Mouse (Mus musculus) lung, postnatal 25 days (tissue): Measurements from ENCODE around the gene Schip1.

Source experiments
- DNase-seq: peaks from one replicate; pipeline ENCODE4 v3.0.0; 2022; ENCODE audit warnings: low spot score

The Schip1 gene

GRCm38 (mm10) chr3:68510872-68511271 is 446.3 kb downstream of the Schip1 start:
- no peak for DNase-seq

DNA sequence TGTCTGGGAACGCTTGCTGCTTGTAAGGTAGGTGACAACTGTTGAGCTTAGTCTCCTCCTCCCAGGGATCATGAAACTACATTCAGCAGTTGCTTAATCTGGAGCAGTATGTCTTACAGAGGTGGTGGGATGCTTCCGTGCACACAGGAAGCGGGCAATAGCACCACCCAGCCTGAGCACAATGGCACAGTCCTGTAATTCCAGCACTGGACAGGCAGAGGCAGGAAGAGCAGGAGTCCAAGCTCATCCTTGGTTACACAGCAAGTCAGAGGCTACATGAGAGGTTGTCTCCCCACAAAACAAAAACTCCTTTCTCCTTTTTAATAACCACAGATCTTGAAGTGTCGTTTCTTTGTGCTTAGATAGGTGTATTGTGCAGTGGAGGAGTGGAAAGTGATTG is 447.1 kb downstream of the Schip1 start:
- DNase-seq = no peak

DNA sequence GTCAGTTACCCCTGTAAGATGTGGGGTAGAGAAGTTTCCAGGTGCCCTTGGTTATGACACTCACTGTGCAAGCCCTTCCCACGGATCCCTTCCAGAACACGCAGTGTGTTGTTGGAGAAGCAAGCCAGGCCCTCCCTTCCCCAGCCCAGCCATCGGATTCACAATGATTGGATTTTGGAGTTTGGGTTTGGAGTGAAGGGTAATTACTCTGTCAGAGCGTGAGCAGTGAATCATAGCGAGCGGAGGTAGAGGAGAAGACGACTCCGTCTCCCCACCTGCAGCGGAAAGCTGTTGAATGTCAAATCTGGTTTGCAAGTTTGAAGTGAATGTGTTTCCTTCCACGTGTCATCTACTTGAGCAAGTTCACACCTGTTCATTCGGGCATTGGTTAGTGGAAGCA is 447.7 kb downstream of the Schip1 start:
- no peak for DNase-seq

DNA sequence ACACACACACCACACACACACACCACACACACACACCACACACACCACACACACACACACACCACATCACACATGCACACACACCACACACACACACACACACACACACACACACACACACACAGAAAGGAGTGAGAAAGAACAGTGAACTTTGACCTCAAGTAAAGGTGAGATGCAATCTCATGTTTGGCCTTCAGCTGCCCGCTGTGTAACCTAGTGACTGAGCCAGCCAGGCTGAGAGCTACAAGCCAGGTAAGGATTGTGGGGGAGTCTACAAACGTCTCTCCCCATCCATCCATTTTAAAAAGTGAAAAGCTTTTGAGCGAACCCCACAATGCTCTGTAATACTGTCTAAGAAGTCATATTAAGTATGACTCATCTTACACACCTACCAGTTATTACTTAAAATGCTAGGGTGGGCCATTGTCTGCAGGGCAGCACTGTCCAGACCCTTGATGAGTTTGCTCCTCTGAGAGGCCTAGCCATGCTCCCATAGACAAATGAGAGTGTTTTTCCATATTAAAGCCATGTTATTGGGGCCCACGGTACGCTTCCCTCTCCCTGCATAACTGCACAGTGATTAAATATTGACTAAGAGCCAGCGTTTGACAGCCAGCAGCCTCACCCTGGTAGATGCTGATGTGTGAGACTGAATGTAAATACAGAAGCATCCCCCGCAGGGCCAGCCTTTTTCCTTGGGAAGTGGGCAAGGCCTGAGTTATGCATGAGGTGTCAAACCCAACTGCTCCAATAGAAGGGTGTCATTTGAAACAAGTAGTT is 448.9 kb downstream of the Schip1 start:
- DNase-seq = no peak

DNA sequence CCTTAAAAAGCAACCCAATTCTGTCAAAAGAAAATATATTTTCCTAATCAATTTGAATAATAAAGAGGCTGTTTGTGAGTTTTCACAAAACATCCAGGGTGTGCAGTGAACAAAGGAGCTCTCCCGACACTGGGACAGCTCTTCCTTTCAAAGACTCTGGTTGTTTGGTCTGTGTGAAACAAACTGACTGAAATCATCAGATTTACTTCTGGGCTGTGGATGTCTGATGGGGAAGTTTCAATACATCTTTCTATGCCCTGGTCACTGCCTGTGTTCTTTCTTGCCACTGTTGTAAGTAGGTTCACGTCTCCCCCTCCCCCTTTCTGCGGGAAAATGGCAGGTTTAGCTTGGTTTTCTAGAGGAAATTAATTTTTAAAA is 449.5 kb downstream of the Schip1 start:
- DNase-seq = no peak

- DNase-seq = no peak
These were observed 450.1 kb downstream of the Schip1 start for GRCm38 (mm10) chr3:68514717-68515116.

DNA sequence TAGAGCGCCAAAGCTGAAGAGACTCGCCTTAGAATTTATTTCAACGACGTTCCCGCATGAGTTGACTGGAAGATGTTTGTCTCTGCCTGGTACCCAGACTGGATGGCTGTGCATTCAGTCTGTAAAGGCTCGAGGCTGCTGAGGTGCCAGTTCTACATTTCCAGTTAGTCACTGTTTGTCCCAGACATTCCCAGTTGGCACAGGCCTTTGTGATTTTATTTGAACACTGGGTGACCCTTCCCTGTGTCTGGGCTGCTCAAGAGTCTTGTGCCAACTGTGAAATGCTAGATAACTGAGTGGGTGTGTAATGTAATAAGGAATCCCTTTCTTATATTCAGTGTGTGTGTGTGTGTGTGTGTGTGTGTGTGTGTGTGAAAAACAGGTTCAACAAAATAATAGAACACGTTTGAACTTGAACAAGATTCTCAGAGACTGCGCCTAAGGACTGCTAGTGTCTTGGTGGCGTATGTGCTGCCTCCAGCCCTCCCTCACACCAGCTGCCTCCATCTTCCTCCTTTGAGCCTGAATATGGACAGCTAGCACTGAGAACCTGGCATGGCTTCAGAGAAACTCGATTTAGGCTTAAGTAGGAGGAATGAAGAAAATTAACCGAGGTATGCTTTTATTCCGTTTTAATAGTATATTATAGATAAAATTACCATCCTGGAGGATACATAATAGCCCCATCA is 451.9 kb downstream of the Schip1 start:
- DNase-seq = no peak

- no peak for DNase-seq
These were observed 452.6 kb downstream of the Schip1 start for GRCm38 (mm10) chr3:68517236-68517635.

DNA sequence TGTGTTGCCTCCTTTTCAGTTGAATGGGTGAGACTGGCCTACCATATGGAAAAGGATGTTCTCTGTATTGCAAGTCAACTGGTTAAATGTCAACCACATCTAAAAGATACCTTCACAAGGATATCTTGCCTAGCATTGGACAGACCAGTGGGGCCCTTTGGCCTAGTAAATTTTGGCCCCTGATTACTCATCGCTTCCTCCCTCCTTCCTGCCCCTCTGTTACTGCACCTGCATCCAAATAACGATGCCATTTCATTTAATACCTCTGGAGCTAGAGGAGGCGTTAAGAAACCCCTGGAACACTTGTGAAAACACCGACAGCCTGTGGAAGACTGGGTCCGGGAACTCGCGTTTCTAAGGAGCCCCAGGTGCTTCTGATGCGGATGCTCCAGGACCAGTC is 453.4 kb downstream of the Schip1 start:
- no peak for DNase-seq

- no peak for DNase-seq
These were observed 454.0 kb downstream of the Schip1 start for GRCm38 (mm10) chr3:68518586-68518985.

GRCm38 (mm10) chr3:68525361-68525878 is 460.8 kb downstream of the Schip1 start:
- DNase-seq = no peak

DNA sequence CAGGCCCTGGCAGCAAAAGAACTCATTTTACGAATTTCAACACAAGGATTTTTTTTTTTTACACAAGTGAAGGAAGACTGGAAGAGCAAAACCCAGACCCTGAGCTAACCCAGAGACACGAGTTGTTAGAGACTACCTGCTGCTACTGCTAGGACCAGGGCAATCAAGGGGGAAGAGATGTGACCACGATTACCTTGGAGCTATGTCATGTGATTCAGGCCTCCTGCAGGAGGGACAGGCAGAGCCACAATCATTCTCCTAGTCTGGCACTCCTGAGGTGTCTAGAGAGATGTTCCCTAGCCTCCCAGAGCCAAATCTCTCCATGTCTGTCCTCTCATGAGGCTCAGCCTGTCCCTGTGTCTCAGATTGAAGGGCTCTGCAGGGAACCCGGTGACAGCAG is 461.8 kb downstream of the Schip1 start:
- DNase-seq = no peak

DNA sequence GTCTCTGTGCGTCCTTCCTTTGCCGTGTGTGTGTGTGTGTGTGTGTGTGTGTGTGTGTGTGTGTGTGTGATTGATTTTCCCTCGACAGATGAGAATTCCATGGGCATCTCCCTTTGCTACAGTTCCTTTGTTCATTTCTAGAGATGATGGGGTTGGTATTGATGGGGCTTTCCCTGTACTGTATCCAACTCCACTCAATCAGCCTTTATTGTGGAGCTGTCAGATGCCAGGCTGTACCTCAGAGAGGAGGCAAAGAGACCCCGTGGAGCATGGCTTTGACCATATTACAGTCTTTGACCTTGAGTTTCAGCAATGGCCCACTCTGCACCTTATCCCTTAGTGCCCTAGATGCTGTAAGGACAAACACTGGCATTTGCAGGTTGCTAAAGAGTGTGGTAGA is 462.6 kb downstream of the Schip1 start:
- no peak for DNase-seq

GRCm38 (mm10) chr3:68531908-68532307 is 467.3 kb downstream of the Schip1 start:
- DNase-seq = no peak

- peak; percentile 34 for DNase-seq
These were observed 470.0 kb downstream of the Schip1 start for GRCm38 (mm10) chr3:68534571-68535051.

DNA sequence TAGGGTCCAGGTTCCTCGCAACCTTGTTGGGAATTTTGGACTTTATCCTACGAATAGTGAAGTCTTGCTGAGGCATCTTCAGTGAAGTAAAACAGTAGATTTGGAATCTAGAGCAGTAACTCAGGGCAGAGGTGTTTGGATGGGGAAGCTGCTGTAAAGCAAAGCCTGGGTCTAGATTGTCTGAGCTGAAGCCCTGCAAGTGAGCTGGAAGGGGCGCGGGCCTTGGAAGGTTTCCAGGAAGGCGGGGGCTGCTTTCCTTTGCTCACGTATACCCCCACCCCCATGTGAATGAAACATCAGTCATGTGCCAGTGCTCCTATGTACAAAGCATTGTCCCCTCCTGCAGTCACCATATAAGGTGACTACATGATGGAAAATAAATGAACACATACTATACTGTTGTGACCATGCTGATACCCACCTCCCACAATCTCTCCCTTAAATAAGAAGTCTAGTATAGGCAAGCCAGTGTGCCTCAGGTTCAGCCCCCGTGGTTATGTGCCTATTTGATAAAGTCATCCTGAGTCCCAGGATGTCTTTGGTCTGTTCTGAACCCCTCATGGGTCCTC is 470.6 kb downstream of the Schip1 start:
- no peak for DNase-seq

DNA sequence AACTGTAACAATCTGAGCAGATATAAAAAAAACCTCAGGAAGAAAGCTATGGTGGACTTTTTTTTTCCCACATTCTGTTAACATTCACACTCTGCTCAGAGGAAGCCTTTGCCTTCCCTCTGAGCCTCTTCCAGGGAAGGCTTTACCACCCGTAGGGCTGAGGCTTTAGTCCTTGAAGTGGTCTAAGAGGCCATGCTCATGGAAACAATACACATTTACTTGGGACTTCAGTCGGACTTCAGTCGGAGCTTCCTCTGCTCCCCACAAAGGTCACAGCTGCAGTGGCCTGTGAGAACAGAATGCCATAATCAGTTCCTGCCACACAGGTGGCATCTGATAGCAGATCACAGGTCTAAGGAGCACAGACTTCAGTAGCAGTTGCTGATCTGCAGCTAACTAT is 471.5 kb downstream of the Schip1 start:
- no peak for DNase-seq

DNA sequence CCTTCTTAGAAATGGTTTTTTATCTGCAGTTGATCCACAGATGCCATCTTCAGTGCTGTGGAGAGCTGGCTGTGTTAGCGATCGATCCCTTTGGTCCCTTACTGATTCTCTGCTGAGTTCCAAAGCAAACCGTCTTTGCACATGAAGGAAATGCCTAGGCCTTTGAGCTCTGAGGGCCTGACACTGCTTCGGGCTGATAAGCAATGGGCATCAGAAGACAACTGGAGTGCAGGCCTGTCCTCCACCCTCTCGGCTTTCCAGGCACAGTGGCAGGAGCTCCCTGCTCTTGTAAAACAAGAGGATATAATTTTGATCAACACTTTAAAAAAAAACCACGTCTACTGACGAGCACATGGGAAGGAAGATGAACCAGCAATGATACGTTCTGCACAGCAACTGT is 477.1 kb downstream of the Schip1 start:
- DNase-seq = no peak

GRCm38 (mm10) chr3:68542944-68543501 is 478.4 kb downstream of the Schip1 start:
- peak; percentile 73 for DNase-seq

DNA sequence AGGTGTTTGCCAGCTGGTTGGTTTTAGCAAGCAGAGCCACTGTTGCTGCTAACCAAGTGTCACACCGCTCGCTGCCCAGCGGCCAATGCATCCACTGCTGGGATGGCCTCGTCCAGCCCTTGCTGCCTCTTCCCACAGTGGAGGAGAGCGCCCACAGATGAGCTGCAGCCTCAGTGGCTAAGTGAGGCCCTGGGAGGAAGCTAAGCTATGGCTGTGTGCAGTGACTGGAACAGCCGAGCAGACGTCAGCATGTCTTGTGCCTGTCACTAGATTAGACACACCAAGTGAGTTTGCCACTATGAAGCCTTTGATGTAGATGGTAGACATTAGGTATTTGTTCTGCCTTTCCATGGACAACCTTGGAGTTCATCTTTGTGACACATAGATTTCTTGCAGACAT is 480.2 kb downstream of the Schip1 start:
- no peak for DNase-seq

- DNase-seq = no peak
These were observed 481.3 kb downstream of the Schip1 start for GRCm38 (mm10) chr3:68545898-68546297.

- DNase-seq = peak; percentile 28
These were observed 490.6 kb downstream of the Schip1 start for GRCm38 (mm10) chr3:68555087-68555662.
